Mouse (Mus musculus) heart, adult 8-10 months (tissue): ENCODE data around the gene H2bfm. TPM values are rescaled to one million over a fixed set of nuclear protein-coding genes. Genes with fewer than 3 reads are reported as not detected.
"Not testable (repeated sequence)": the region's sequence is repeated elsewhere in the genome, so short reads cannot be mapped to it uniquely, and the experiment has no call there.

ENCODE experiments used
- DNase-seq: peaks from one replicate; pipeline ENCODE4 v3.0.0; 2022; ENCODE audit warnings: low spot score
- total RNA-seq, 4 experiments: library from RNA; stranded (reverse); gene quantifications; 2 replicates each; pipeline ENCODE4 v1.2.4; 2022

H2bfm gene
- not detected for total RNA-seq

DNA sequence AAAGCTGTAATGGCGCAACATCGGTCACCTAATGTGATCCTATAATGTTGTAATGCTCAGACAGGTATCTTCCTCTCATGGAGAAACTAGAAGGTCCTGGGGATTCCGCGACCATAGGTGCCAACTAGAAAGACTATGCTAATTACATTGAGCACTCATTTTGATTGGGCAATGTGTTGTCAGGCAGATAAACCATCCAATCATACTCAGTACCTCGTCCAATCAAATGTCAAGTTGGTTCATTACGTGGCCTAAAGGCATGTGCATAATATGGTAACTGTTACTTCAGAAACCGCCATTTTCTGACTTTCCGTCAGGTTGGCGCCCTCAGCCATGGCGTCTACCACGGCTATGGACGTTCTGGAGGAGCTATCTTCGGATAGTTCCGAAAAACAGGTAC lies at the start of gene H2bfm:
Gene H2bfm, plus strand, starts transcription at position 295 of the 400 bp plus-strand sequence.
- DNase-seq, result no peak

DNA sequence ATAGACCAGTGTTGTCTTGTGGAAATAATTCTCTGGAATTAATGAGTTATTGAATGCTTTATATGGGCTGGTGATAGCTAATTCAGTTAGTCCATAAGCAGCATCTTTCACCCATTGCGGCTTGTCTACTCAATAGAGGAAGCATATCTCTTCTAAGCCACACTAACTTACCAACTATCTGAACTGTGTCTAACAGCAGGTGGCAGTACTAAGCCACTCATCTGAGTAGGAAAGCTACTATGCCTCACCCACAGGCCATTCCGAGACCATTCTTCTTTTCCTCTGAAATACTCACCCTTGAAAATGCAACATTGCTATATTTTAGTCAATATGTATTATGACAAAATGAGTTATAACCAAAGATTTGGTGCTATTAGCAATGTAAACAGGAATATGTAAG lies 31.4 kb upstream of the H2bfm start:
- no peak for DNase-seq

DNA sequence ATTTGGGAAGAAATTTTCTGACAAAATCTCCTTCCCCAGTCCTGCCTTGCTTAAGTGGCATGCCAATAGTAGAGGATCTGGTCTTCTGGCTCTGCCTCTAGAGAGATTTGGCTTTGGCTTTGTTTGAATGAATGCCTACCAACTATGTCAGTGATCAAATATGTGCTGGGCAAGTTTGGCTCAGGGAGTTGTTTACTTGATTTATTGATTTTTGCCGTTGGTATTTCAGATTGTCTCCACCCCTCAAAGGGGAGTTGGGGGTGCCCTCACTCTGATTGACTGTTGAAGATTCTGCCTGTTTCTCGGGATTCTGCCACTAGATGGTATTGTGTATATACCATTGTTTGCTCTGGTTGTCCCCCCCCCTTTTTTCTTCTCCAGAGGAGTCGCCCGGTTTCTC lies 22.8 kb upstream of the H2bfm start:
- no peak for DNase-seq

DNA sequence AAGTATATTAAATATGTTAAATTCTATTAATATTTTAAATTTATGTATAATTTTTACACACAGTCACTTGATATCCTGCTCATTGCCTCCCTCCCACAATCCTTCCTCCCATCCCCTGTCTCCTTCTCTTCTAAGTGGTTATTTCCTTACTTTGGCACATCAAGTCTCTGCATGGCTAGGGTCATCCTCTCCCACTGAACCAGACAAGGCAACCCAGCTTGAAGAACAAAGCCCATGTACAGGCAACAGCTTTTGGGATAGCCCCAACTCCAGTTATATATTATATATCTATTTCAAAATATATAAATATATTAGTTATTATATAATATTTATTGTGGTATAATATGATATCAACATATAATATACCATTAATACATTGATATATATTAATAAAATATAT lies 1.3 kb upstream of the H2bfm start:
- no peak for DNase-seq

DNA sequence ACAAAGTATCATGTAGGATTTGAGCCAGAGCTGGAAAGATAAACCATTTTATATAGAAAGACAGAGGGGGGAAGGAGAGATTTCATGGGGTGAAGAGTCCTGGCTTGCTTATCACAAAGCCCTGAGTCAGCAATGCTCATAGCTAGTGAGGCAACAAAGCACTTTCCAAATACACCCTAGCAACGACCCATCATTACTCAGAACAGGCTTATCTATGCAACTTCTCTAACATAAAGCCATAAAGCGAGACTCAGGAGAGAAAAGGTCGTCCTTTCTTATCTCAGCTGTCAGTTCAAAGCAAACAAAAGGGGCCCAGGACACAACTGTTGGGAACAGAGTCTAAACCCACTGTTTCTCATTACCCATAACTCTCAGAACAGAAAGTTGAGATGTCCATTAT lies 10.9 kb downstream of the H2bfm start:
- no peak for DNase-seq

DNA sequence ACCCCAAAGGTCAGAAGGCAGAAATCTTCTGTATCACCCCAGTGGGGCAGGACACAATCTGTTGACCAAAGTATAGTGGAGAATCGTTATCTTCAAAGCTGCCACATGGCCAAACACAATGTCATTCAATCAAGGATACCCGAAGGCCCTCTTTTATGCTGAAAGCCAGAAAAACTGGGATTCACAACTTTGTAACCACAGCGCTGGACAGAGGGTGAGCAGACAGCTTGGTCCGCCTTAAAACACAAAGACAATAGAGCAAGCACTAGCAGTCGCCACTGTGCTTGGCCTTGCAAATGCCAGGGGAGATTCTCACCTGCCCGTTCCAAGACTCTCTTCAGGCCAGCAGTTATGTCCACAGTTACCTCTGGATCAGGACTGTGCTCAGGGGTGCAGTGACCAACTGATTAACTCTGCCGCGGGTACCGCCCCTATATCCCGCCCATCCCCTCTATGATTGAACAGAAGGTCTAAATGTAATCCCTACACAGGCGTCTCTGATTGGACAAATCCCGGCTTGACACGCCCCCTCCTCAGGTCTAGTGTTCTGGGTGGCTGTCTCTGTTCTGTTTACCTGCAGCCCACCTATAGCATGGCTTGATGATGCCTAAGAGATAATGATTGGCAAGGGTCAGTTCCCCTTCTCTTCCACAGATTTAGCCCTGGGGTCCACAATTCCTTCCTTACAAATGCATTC lies 30.6 kb downstream of the H2bfm start:
- DNase-seq, result not testable (repeated sequence)

DNA sequence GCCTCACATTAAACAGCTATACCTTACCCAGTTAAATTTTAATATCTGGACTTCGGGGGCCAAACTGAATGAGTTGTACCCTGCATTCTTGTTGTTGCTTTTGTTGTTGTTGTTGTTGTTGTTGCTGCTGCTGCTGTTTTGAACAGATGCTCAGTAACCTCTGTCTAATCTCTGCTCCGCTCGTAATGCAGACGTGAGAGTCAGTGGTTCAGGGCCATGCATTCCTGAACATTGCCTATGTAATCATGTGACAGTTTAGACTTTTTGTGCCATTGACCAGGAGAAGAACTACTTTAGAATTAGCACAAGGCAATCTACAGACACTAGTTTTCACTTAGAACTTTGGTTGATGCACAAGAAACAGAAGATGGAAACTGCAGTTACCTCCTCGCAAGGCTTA lies 31.2 kb downstream of the H2bfm start:
- DNase-seq, result not testable (repeated sequence)

DNA sequence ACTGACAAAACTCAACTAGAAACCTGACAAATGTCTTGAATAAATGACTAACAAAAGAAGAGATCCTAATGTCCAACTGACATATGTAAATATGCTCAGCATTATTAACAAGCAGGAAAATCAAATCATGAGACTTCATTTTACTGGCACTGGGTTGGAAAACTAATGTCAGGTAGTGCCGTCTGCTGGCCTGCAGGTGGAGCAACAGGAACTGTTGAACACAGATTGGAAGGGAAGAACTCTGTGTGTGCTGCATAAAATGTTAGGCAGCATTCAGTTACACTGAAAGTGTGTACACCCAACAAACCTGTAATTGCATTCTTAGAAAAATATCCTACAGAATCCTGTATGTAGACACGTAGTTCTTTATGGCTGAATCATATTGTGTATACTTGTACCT lies 32.6 kb downstream of the H2bfm start:
- DNase-seq, result no peak

DNA sequence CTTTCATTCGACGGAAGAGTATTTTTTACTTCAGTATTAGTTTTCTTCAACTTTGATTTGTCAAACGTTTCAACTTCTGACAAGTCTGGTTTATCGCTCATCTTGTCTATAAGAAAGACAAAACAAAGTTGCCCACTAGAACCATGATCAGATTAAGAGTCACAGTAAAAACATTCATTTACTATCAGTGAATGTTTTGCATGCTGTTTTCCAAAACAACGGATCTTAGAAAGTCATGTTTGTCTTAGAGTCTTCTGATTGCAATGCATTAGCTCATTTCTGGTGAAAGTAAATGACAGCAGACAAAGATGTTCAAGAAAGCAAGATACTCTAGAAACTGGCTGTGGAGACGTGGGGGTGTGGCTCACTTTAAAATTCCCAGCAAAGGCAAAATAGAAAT lies 48.3 kb downstream of the H2bfm start, which contains the start of gene Tmsb15b2:
Gene Tmsb15b2, minus strand, starts transcription at position 101 of the 400 bp plus-strand sequence.
- not testable (repeated sequence) for DNase-seq

DNA sequence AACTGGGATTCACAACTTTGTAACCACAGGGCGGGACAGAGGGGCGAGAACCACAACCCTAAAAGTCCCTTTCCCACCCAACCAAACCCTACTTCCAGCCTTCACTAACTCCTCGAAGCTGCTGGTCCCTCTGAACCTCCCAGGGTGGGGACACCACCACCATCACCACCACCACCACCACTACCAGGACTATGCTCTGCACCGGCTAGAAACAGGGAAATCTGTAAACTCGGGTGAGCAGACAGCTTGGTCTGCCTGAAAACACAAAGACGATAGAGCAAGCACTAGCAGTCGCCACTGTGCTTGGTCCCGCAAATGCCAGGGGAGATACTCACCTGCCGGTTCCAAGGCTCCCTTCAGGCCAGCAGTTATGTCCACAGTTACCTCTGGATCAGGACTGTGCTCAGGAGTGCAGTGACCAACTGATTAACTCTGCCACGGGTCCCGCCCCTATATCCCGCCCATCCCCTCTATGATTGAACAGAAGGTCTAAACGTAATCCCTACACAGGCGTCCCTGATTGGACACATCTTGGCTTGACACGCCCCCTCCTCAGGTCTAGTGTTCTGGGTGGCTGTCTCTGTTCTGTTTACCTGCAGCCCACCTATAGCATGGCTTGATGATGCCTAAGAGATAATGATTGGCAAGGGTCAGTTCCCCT lies 49.4 kb downstream of the H2bfm start, which contains the start of the genes Tmsb15l and Tmsb15b1:
Gene Tmsb15l, minus strand, starts transcription at position 446 of the 661 bp plus-strand sequence.
Gene Tmsb15b1, minus strand, starts transcription at position 451 of the 661 bp plus-strand sequence.
- DNase-seq, result peak; percentile 7

Other genes starting within 250 kb of the H2bfm start
- 1 to 10 TPM; 4.5 to 4.7 (median 4.6) TPM for gene Tceal1, start 219.3 kb upstream of the H2bfm start, total RNA-seq
- gene Morf4l2, start 183.6 kb upstream of the H2bfm start, total RNA-seq, result 10 to 100 TPM; 71.4 to 91.7 (median 83.0) TPM
- not detected for gene Glra4, start 147.2 kb upstream of the H2bfm start, total RNA-seq
- 1 to 10 TPM; 3.4 to 5.1 (median 4.3) TPM for gene Plp1, start 104.7 kb upstream of the H2bfm start, total RNA-seq
- under 1 TPM; 0.06 to 0.41 (median 0.20) TPM for gene Rab9b, start 58.6 kb upstream of the H2bfm start, total RNA-seq
- 1 to 10 TPM in 2 of 4 experiments, under 1 TPM in 1, not detected in 1; 0.90 to 1.6 (median 1.4) TPM for gene Tmsb15b2, start 48.2 kb downstream of the H2bfm start, total RNA-seq
- not detected for gene Tmsb15l, start 49.5 kb downstream of the H2bfm start, total RNA-seq
- gene Tmsb15b1, start 49.5 kb downstream of the H2bfm start, total RNA-seq, result not detected
- under 1 TPM in 3 of 4 experiments, not detected in 1; 0.12 to 0.29 (median 0.13) TPM for gene Zcchc18, start 65.8 kb downstream of the H2bfm start, total RNA-seq
- gene Slc25a53, start 111.0 kb downstream of the H2bfm start, total RNA-seq, result 1 to 10 TPM; 1.8 to 4.0 (median 2.7) TPM
- gene Fam199x, start 122.3 kb downstream of the H2bfm start, total RNA-seq, result 1 to 10 TPM; 3.5 to 5.5 (median 4.2) TPM
- gene Esx1, start 194.8 kb downstream of the H2bfm start, total RNA-seq, result not detected